Mouse (Mus musculus): ENCODE measurements around the gene Parm1. TPM values are rescaled to one million over a fixed set of nuclear protein-coding genes. Genes with fewer than 3 reads are reported as not detected.

The Parm1 gene
- polyA plus RNA-seq, 1 experiment, result 0.99 TPM

DNA sequence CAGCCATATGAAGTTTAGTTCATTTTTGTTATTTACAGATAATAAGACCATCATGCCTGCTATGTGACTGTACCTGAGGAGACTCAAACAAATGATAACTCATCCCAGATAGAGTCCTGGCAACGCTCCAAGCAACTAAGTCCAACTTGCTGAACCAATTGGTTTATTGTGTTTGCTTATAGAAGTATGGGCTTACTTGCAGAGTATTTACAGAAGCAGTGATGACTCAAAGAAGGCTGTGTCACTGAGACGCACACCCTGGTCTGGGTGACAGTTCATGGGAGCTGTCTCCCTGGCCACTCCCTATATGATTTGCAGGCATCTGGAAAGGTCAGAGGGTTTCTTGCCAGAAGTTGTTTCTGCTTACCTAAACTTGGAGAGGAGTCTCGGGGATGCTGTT lies 49.2 kb downstream of the Parm1 start:
- H3K36me3 ChIP-seq (ENCODE audit: control insufficient read depth, insufficient read depth, low read length), result no peaks in the 10 kb centered on the region
- H3K4me3 ChIP-seq (ENCODE audit: control insufficient read depth, low read depth, low read length), result no peak overlapping the region
- no peaks in the 10 kb centered on the region for H3K27me3 ChIP-seq (ENCODE audit: control insufficient read depth, insufficient read depth, low read length)
- H3K4me1 ChIP-seq (ENCODE audit: control insufficient read depth, insufficient read depth, low read length), result no peaks in the 10 kb centered on the region
- TF ChIP-seq CTCF (IDR thresholded peaks at IDR 0.05; ENCODE audit: control insufficient read depth, insufficient read depth, insufficient replicate concordance, low read depth, low read length) (no peak), POLR2A (IDR thresholded peaks at IDR 0.05; ENCODE audit: control insufficient read depth, low read depth, low read length) (no peak)
- H3K27ac ChIP-seq (ENCODE audit: control insufficient read depth, insufficient read depth, low read depth, low read length), result no peak overlapping the region

DNA sequence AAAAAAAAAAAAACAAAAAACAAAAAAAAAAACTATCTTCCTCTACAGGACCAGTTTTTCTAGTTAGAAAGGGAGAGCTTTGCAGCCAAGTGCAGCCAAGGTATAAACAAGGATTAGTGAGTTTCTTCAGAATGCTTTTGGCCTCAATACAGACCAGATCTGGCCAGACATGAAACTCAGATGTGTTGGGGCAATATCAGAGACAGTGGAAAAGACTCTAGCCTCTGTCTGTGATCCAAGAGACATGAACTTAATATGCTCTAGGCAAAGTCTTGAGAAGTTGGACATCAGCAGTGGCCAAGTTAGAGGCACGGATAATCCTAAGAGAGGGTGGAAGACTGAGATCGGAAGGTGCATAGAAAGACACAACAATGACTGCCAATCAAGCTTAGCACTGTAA lies 56.8 kb downstream of the Parm1 start:
- Histone ChIP-seq H3K36me3 (ENCODE audit: control insufficient read depth, insufficient read depth, low read length) (no peaks in the 10 kb centered on the region), H3K4me1 (ENCODE audit: control insufficient read depth, insufficient read depth, low read length) (no peaks in the 10 kb centered on the region), H3K4me3 (ENCODE audit: control insufficient read depth, low read depth, low read length) (no peak overlapping the region), H3K27ac (ENCODE audit: control insufficient read depth, insufficient read depth, low read depth, low read length) (no peak overlapping the region), H3K27me3 (ENCODE audit: control insufficient read depth, insufficient read depth, low read length) (no peaks in the 10 kb centered on the region)
- TF ChIP-seq POLR2A (IDR thresholded peaks at IDR 0.05; ENCODE audit: control insufficient read depth, low read depth, low read length) (no peak), CTCF (IDR thresholded peaks at IDR 0.05; ENCODE audit: control insufficient read depth, insufficient read depth, insufficient replicate concordance, low read depth, low read length) (no peak)

DNA sequence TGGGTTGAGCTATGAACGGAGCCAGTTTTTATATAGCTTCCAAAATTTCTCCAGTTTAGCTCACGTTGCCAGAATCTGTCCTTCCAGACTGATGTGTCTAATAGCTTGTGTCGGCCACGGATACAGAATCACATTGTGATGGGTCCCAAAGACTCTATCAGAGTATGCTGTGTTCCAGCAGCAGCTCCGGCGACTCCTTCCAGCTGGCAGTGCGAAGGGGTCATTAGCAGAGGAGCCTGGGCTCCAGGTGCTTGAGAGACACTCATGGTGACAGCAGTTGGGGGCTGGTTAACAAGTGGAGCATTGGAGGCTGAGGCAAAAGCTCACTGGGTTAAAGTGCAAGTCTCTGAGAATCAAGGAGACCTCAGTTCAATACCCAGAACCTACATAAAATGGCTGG lies 61.5 kb downstream of the Parm1 start:
- no peak overlapping the region for H3K4me3 ChIP-seq (ENCODE audit: control insufficient read depth, low read depth, low read length)
- no peaks in the 10 kb centered on the region for H3K27me3 ChIP-seq (ENCODE audit: control insufficient read depth, insufficient read depth, low read length)
- TF ChIP-seq POLR2A (IDR thresholded peaks at IDR 0.05; ENCODE audit: control insufficient read depth, low read depth, low read length) (no peak), CTCF (IDR thresholded peaks at IDR 0.05; ENCODE audit: control insufficient read depth, insufficient read depth, insufficient replicate concordance, low read depth, low read length) (no peak)
- H3K27ac ChIP-seq (ENCODE audit: control insufficient read depth, insufficient read depth, low read depth, low read length), result no peak overlapping the region
- no peaks in the 10 kb centered on the region for H3K36me3 ChIP-seq (ENCODE audit: control insufficient read depth, insufficient read depth, low read length)
- H3K4me1 ChIP-seq (ENCODE audit: control insufficient read depth, insufficient read depth, low read length), result no peaks in the 10 kb centered on the region

DNA sequence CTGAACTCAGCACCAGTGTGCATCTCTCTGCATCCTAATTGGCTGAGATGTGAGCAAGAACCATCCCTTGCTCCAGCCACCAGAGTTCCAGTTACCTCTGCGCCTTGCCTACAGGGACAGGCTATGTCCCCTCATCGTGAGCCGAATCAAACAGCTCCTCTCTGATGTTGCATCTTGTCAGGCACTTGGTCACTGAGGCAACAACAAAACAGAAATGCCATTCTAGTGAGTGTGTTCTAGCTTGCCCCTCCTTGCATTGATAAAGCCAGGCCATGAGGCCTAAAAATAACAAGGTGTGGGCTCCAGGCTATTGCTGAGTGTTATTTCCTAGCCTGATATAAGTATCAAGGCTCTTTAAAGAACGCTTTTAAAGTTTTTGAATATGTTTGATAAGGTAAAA lies 64.4 kb downstream of the Parm1 start:
- Histone ChIP-seq H3K27me3 (ENCODE audit: control insufficient read depth, insufficient read depth, low read length) (no peaks in the 10 kb centered on the region), H3K4me3 (ENCODE audit: control insufficient read depth, low read depth, low read length) (no peak overlapping the region), H3K27ac (ENCODE audit: control insufficient read depth, insufficient read depth, low read depth, low read length) (no peak overlapping the region), H3K4me1 (ENCODE audit: control insufficient read depth, insufficient read depth, low read length) (no peaks in the 10 kb centered on the region), H3K36me3 (ENCODE audit: control insufficient read depth, insufficient read depth, low read length) (no peaks in the 10 kb centered on the region)
- no peak for TF ChIP-seq CTCF (IDR thresholded peaks at IDR 0.05; ENCODE audit: control insufficient read depth, insufficient read depth, insufficient replicate concordance, low read depth, low read length)
- no peak for TF ChIP-seq POLR2A (IDR thresholded peaks at IDR 0.05; ENCODE audit: control insufficient read depth, low read depth, low read length)

DNA sequence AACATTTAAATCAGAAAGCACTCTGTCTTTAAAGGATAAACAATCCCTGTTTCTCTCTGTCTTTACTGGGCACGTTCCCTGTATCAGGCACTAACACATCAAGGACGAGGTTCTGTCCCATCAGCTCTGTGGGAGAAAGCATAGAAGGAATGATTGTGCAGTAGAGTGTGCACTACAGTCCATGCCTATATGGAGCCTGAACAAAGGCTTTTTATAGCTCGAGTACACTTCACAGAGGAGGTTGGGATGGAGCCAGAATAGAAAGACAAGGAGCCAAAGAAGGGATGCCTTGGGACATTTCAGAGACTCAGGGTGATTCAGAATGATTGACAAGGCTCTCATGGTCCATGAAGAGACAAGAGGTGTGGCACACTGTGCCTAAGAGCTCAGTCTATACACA lies 68.8 kb downstream of the Parm1 start:
- Histone ChIP-seq H3K4me3 (ENCODE audit: control insufficient read depth, low read depth, low read length) (no peak overlapping the region), H3K36me3 (ENCODE audit: control insufficient read depth, insufficient read depth, low read length) (no peaks in the 10 kb centered on the region), H3K27me3 (ENCODE audit: control insufficient read depth, insufficient read depth, low read length) (no peaks in the 10 kb centered on the region), H3K27ac (ENCODE audit: control insufficient read depth, insufficient read depth, low read depth, low read length) (no peak overlapping the region), H3K4me1 (ENCODE audit: control insufficient read depth, insufficient read depth, low read length) (no peaks in the 10 kb centered on the region)
- TF ChIP-seq POLR2A (IDR thresholded peaks at IDR 0.05; ENCODE audit: control insufficient read depth, low read depth, low read length), result no peak
- TF ChIP-seq CTCF (IDR thresholded peaks at IDR 0.05; ENCODE audit: control insufficient read depth, insufficient read depth, insufficient replicate concordance, low read depth, low read length), result no peak

DNA sequence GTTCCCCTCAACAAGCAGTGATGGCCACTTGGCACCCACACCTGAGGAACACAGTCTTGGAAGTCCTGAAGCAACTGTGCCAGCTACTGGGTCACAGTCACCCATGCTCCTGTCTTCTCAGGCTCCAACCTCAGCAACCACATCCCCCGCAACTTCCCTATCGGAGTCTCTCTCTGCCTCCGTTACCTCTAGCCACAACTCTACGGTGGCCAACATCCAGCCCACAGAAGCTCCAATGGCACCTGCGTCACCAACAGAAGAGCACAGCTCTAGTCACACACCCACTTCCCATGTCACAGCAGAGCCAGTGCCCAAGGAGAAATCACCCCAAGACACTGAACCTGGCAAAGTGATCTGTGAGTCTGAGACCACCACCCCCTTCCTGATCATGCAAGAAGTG lies 76.7 kb downstream of the Parm1 start:
- Histone ChIP-seq H3K4me1 (ENCODE audit: control insufficient read depth, insufficient read depth, low read length) (no peaks in the 10 kb centered on the region), H3K27me3 (ENCODE audit: control insufficient read depth, insufficient read depth, low read length) (no peaks in the 10 kb centered on the region), H3K4me3 (ENCODE audit: control insufficient read depth, low read depth, low read length) (no peak overlapping the region), H3K27ac (ENCODE audit: control insufficient read depth, insufficient read depth, low read depth, low read length) (no peak overlapping the region), H3K36me3 (ENCODE audit: control insufficient read depth, insufficient read depth, low read length) (no peaks in the 10 kb centered on the region)
- no peak for TF ChIP-seq CTCF (IDR thresholded peaks at IDR 0.05; ENCODE audit: control insufficient read depth, insufficient read depth, insufficient replicate concordance, low read depth, low read length)
- TF ChIP-seq POLR2A (IDR thresholded peaks at IDR 0.05; ENCODE audit: control insufficient read depth, low read depth, low read length), result no peak

DNA sequence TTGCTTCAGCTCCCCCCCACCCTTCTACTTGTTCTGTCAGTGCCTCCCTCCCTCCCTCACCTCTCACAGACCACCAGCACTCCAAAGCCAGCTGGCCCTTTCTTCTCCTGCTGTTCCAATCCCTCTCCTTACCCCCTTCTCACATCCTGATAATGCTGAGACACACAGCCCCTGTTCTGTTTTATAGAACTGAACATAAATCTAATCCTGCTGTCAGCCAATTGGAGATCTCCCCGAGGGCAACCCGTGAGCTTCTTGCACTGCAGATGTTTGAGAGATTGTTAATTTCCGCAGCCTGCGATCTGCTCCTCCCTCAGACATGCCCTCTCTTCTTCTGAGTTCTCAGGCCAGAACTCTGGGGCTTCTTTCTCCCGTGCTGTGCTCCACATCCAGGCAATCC lies 79.8 kb downstream of the Parm1 start:
- Histone ChIP-seq H3K27me3 (ENCODE audit: control insufficient read depth, insufficient read depth, low read length) (no peaks in the 10 kb centered on the region), H3K4me1 (ENCODE audit: control insufficient read depth, insufficient read depth, low read length) (no peaks in the 10 kb centered on the region), H3K27ac (ENCODE audit: control insufficient read depth, insufficient read depth, low read depth, low read length) (no peak overlapping the region)

DNA sequence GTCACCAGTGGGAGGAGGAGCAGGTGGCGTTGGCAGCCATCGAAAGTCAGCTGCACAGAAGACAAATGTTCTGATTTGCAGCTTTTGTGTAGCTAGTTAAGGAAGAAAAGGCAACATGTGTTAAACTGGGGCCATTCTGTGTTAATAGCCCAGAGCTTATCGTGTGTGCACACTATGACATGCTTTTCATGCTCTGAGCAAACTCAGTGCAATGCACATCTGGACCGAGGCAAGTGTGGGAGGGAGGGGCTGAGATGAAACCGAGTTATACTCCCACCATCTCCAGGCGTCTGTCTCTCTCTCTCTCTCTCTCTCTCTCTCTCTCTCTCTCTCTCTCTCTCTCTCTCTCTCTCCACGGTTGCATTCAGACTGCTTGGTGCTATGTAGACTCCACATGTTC lies 82.4 kb downstream of the Parm1 start:
- Histone ChIP-seq H3K4me1 (ENCODE audit: control insufficient read depth, insufficient read depth, low read length) (no peaks in the 10 kb centered on the region), H3K36me3 (ENCODE audit: control insufficient read depth, insufficient read depth, low read length) (no peaks in the 10 kb centered on the region), H3K27me3 (ENCODE audit: control insufficient read depth, insufficient read depth, low read length) (no peaks in the 10 kb centered on the region), H3K4me3 (ENCODE audit: control insufficient read depth, low read depth, low read length) (no peak overlapping the region), H3K27ac (ENCODE audit: control insufficient read depth, insufficient read depth, low read depth, low read length) (no peak overlapping the region)
- TF ChIP-seq POLR2A (IDR thresholded peaks at IDR 0.05; ENCODE audit: control insufficient read depth, low read depth, low read length) (no peak), CTCF (IDR thresholded peaks at IDR 0.05; ENCODE audit: control insufficient read depth, insufficient read depth, insufficient replicate concordance, low read depth, low read length) (no peak)

More for the DNA sequence above, 79.8 kb downstream of the Parm1 start:
- H3K4me3 ChIP-seq (ENCODE audit: control insufficient read depth, low read depth, low read length), result no peak overlapping the region
- H3K36me3 ChIP-seq (ENCODE audit: control insufficient read depth, insufficient read depth, low read length), result no peaks in the 10 kb centered on the region
- TF ChIP-seq POLR2A (IDR thresholded peaks at IDR 0.05; ENCODE audit: control insufficient read depth, low read depth, low read length) (no peak), CTCF (IDR thresholded peaks at IDR 0.05; ENCODE audit: control insufficient read depth, insufficient read depth, insufficient replicate concordance, low read depth, low read length) (no peak)
